Mouse (Mus musculus) liver, embryonic 16.5 days (tissue): Measurements from ENCODE around the gene AI467606. TPM values are rescaled to one million over a fixed set of nuclear protein-coding genes. Genes with fewer than 3 reads are reported as not detected.

ENCODE experiments used
- ATAC-seq: fragments of 200-750 bp; cut with Nextera tagmentation; 2 replicates; pipeline ENCODE4 v1.8.0; 2017; ENCODE audit warnings: low read depth, mild to moderate bottlenecking, moderate number of reproducible peaks, moderate library complexity
- H3K27ac ChIP-seq: fragments of 300-500 bp; sonication (generic); 2 replicates; pipeline ENCODE4 v1.5.1; 2014; ENCODE audit warnings: mild to moderate bottlenecking, low read length
- H3K27me3 ChIP-seq: fragments of 300-500 bp; sonication (generic); 2 replicates; pipeline ENCODE4 v1.6.1; 2014; ENCODE audit warnings: low read depth, low read length, mixed read lengths; ENCODE audit not compliant: control insufficient read depth, insufficient read depth
- H3K36me3 ChIP-seq: fragments of 300-500 bp; sonication (generic); 2 replicates; pipeline ENCODE4 v1.6.1; 2014; ENCODE audit warnings: mild to moderate bottlenecking; ENCODE audit not compliant: control insufficient read depth, insufficient read depth
- H3K4me1 ChIP-seq: fragments of 300-500 bp; sonication (generic); 2 replicates; pipeline ENCODE4 v1.6.1; 2014; ENCODE audit warnings: low read depth, low read length, mixed read lengths; ENCODE audit not compliant: control insufficient read depth
- H3K4me2 ChIP-seq: fragments of 300-500 bp; sonication (generic); 2 replicates; pipeline ENCODE4 v1.6.1; 2014; ENCODE audit warnings: low read depth, low read length, mixed read lengths
- H3K4me3 ChIP-seq: fragments of 300-500 bp; sonication (generic); 2 replicates; pipeline ENCODE4 v1.5.1; 2014; ENCODE audit warnings: low read depth, mild to moderate bottlenecking, low read length
- H3K9ac ChIP-seq: fragments of 300-500 bp; sonication (generic); 2 replicates; pipeline ENCODE4 v1.6.1; 2014; ENCODE audit warnings: low read depth, low read length
- H3K9me3 ChIP-seq: fragments of 300-500 bp; sonication (generic); replicated peaks from 2 replicates; pipeline ENCODE4 v1.6.1; 2016; ENCODE audit warnings: low read length; ENCODE audit not compliant: control insufficient read depth
- WGBS: fragments of 180-500 bp; shearing (Covaris S2); extraction: QIAGEN DNeasy Blood & Tissue Kit; methylation state at CpG from one replicate; pipeline ENCODE4 v1.1.7; 2014; ENCODE audit not compliant: insufficient replicate concordance; 5-methylcytosine and 5-hydroxymethylcytosine counted together
- polyA plus RNA-seq: library from polyadenylated mRNA; unstranded; fragments of >200 nt; fragmentation: Nextera tagmentation; extraction: Ambion mirVana; gene quantifications from 2 replicates; pipeline ENCODE4 v1.2.1, GENCODE M21; 2015

Gene AI467606
- polyA plus RNA-seq, 1 experiment from 2014 or later, result 8.7 TPM

DNA sequence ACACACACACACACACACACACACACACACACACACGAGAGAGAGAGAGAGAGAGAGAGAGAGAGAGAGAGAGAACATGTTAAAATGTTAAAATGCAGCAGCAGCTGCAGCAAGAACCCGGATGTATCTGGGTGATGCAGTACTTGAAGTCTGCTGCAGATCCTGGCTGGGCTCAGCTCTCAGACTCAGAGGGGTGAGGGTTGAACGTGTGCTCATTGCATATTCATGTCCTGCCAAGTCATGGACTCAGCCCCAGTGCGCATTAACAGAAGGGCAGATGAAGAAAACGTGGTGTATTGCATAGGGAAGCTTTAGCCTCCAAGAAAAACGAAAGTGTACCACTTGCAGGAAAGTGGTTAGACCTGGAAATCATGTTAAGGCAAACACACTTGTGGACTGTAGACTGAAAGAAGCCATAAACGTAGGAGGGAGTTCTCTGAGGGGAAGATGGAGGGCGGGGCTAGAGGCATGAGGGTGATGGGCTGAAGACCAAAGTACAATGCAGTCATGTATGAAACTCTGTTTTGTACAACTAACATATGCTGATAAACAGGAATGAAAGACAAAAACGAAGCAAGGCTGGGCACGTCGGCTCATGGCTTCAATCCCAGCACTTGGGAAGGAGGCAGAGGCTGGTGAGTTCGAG is 22.6 kb downstream of the AI467606 start:
- ATAC-seq, result no peak
- Histone ChIP-seq H3K9ac (no peak overlapping the region), H3K27ac (no peak overlapping the region), H3K27me3 (no peaks in the 10 kb centered on the region), H3K4me3 (no peak overlapping the region), H3K36me3 (no peaks in the 10 kb centered on the region), H3K4me2 (peak overlapping the region; percentile 4; the same call in 1 of the 2 replicates), H3K9me3 (no peaks in the 10 kb centered on the region), H3K4me1 (peaks cover 40% of the 10 kb centered on the region)
- 36% methylated on average over 12 of the region's 12 CpGs for WGBS

GRCm38 (mm10) chr7:127114920-127115319 is 23.8 kb downstream of the AI467606 start:
- H3K27ac ChIP-seq, result no peak overlapping the region
- H3K27me3 ChIP-seq, result no peaks in the 10 kb centered on the region
- H3K9me3 ChIP-seq, result no peaks in the 10 kb centered on the region
- H3K4me1 ChIP-seq, result peaks cover 40% of the 10 kb centered on the region
- H3K4me2 ChIP-seq, result no peak overlapping the region
- H3K9ac ChIP-seq, result no peak overlapping the region
- no peaks in the 10 kb centered on the region for H3K36me3 ChIP-seq
- 62% methylated on average over 11 of the region's 11 CpGs for WGBS
- ATAC-seq, result no peak
- H3K4me3 ChIP-seq, result no peak overlapping the region

DNA sequence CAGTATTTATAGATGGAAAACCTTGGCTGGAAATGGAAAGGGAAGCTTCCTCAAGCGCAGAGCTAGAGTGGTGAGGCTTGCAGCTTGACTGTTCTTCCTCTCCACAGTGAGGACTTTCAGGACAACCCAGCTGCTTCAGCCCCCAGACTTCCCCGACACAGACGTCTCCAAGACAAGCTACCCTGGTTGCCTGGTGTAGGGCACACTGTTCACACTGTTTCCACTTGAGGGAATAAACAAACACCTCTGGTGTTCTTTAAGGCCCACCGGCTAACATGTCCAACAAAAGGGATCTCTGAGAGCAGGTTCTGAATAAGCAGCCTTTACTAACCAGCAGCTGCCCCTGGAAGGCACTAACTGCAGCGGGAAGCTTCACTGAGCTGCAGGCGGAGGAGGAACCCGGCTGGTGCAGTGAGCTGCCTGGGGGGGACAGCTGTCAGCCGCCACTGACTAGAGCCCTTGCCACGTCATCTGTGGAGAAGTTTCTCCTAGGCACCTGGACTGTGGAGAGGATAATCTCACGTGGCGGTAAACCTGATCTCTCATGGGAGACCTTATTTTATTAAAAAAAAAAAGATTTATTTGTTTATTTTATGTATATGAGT is 25.3 kb downstream of the AI467606 start:
- no peaks in the 10 kb centered on the region for H3K9me3 ChIP-seq
- H3K27me3 ChIP-seq, result no peaks in the 10 kb centered on the region
- no peaks in the 10 kb centered on the region for H3K36me3 ChIP-seq
- no peak overlapping the region for H3K27ac ChIP-seq
- no peak for ATAC-seq
- H3K4me1 ChIP-seq, result peaks cover 37% of the 10 kb centered on the region
- H3K4me2 ChIP-seq, result no peak overlapping the region
- H3K4me3 ChIP-seq, result no peak overlapping the region
- no peak overlapping the region for H3K9ac ChIP-seq
- WGBS, result 58% methylated on average over 11 of the region's 11 CpGs

GRCm38 (mm10) chr7:127117948-127118347 is 26.8 kb downstream of the AI467606 start:
- 50% methylated on average over 5 of the region's 5 CpGs for WGBS
- Histone ChIP-seq H3K4me3 (no peak overlapping the region), H3K4me1 (peaks cover 26% of the 10 kb centered on the region), H3K36me3 (no peaks in the 10 kb centered on the region), H3K27me3 (no peaks in the 10 kb centered on the region), H3K9ac (no peak overlapping the region), H3K4me2 (no peak overlapping the region), H3K9me3 (no peaks in the 10 kb centered on the region), H3K27ac (no peak overlapping the region; the same call in 1 of the 2 replicates)
- ATAC-seq, result no peak

- H3K4me1 ChIP-seq, result peaks cover 18% of the 10 kb centered on the region
- no peak overlapping the region for H3K4me2 ChIP-seq
- H3K27me3 ChIP-seq, result no peaks in the 10 kb centered on the region
- WGBS, result 54% methylated on average over 14 of the region's 14 CpGs
- no peak overlapping the region for H3K9ac ChIP-seq
- H3K36me3 ChIP-seq, result no peaks in the 10 kb centered on the region
- ATAC-seq, result no peak
- H3K9me3 ChIP-seq, result no peaks in the 10 kb centered on the region
- H3K27ac ChIP-seq, result peak overlapping the region; percentile 18; the same call in 1 of the 2 replicates
- H3K4me3 ChIP-seq, result no peak overlapping the region
These were observed 27.7 kb downstream of the AI467606 start for GRCm38 (mm10) chr7:127118671-127119445.

- ATAC-seq, result peak; percentile 88
- WGBS, result 49% methylated on average over 21 of the region's 21 CpGs
- H3K4me2 ChIP-seq, result peak overlapping the region; percentile 38
- H3K4me3 ChIP-seq, result peak overlapping the region; percentile 51
- peak overlapping the region; percentile 32; the same call in 1 of the 2 replicates for H3K9ac ChIP-seq
- no peaks in the 10 kb centered on the region for H3K9me3 ChIP-seq
- H3K4me1 ChIP-seq, result peaks cover 13% of the 10 kb centered on the region
- peak overlapping the region; percentile 64 for H3K27ac ChIP-seq
- H3K27me3 ChIP-seq, result no peaks in the 10 kb centered on the region
- no peaks in the 10 kb centered on the region for H3K36me3 ChIP-seq
These were observed 30.1 kb downstream of the AI467606 start for GRCm38 (mm10) chr7:127121061-127121910.

DNA sequence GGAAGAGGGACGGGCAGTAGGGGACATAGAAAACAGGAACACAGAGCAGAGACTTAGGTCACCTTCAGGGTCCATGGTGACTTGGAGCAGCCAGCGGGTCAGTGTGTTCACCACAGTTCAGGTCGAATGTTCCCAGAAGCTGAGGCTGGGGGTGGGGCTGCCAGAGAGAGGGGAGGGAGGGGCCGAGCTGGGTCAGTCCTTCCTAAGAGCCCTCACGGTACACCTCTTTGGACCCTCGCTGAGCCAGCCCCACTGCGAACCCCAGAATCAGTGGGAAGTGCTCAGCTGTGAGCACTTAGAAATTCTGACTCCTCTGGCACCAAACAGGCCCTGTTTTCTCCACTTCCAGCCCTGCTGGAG is 30.7 kb downstream of the AI467606 start, which contains the start of gene Qprt:
Qprt (minus strand) TSS at position 316 of the 360 bp plus-strand sequence.
- Histone ChIP-seq H3K9ac (peak within 1 kb of the TSS; percentile 11; the same call in 1 of the 2 replicates), H3K27me3 (no peaks in the 10 kb centered on the region), H3K9me3 (no peaks in the 10 kb centered on the region), H3K4me2 (peak within 1 kb of the TSS; percentile 12; the same call in 1 of the 2 replicates), H3K4me1 (peaks cover 12% of the 10 kb centered on the region), H3K36me3 (no peaks in the 10 kb centered on the region), H3K4me3 (peak within 1 kb of the TSS; percentile 51), H3K27ac (peak within 1 kb of the TSS; percentile 64)
- WGBS, result 54% methylated on average over 7 of the region's 7 CpGs
- peak; percentile 77 for ATAC-seq

GRCm38 (mm10) chr7:127129638-127130037 is 38.5 kb downstream of the AI467606 start:
- H3K27ac ChIP-seq, result 0 out of 2 replicates have a peak overlapping the region, but pooled peaks have one; percentile 45
- H3K4me3 ChIP-seq, result no peak overlapping the region
- no peak overlapping the region for H3K9ac ChIP-seq
- H3K27me3 ChIP-seq, result no peaks in the 10 kb centered on the region
- peaks cover 12% of the 10 kb centered on the region for H3K4me1 ChIP-seq
- ATAC-seq, result peak; percentile 76
- 20% methylated on average over 4 of the region's 4 CpGs for WGBS
- no peaks in the 10 kb centered on the region for H3K9me3 ChIP-seq
- H3K36me3 ChIP-seq, result no peaks in the 10 kb centered on the region
- no peak overlapping the region for H3K4me2 ChIP-seq
